In genomic region chr6:91685896-91686295, GRCm38 (mm10) we compare ENCODE assay signal across 8 mouse cellular contexts. TPM values are rescaled to one million over a fixed set of nuclear protein-coding genes. Genes with fewer than 3 reads are reported as not detected.
DNase-seq lines count a peak whose midpoint lies in the region; ATAC-seq and TF ChIP-seq lines count a peak whose summit lies in the region.

No protein-coding gene starts in this region.

- H3K36me3 ChIP-seq in heart, adult 2 months (ENCODE audit: control insufficient read depth, insufficient read depth, low read length), result peaks cover 2% of the 10 kb centered on the region
- H3K36me3 ChIP-seq in embryonic facial prominence, embryonic 13.5 days, result peaks cover 6% of the 10 kb centered on the region
- no peaks in the 10 kb centered on the region for H3K36me3 ChIP-seq in intestine, embryonic 14.5 days (ENCODE audit: control insufficient read depth, insufficient read depth, low read length)
- 0 out of 2 replicates have a peak, but pooled peaks cover 6% of the 10 kb centered on the region for H3K36me3 ChIP-seq in midbrain, embryonic 14.5 days (ENCODE audit: control insufficient read depth, insufficient read depth, low read length)

- H3K79me2 ChIP-seq in heart, adult 2 months (replicated peaks; ENCODE audit: control insufficient read depth, insufficient read depth, low read length), result peaks cover 2% of the 10 kb centered on the region

- TF ChIP-seq POLR2A in heart, adult 2 months (IDR thresholded peaks at IDR 0.05; ENCODE audit: insufficient read depth, low read depth, low read length), result 0 out of 2 replicates have a peak, but pooled peaks have one; percentile 2

- no peak for TF ChIP-seq EP300 in heart, adult 2 months (IDR thresholded peaks at IDR 0.05; ENCODE audit: insufficient read depth, low read depth, low read length)

- H3K4me1 ChIP-seq in heart, adult 2 months (ENCODE audit: control insufficient read depth, insufficient read depth, low read length), result peaks cover 21% of the 10 kb centered on the region
- H3K4me1 ChIP-seq in embryonic facial prominence, embryonic 13.5 days, result peaks cover 57% of the 10 kb centered on the region
- peaks cover 42% of the 10 kb centered on the region for H3K4me1 ChIP-seq in intestine, embryonic 14.5 days (replicated peaks; ENCODE audit: control insufficient read depth, insufficient read depth, low read length)
- H3K4me1 ChIP-seq in midbrain, embryonic 14.5 days (ENCODE audit: control insufficient read depth, insufficient read depth, low read length), result peaks cover 28% of the 10 kb centered on the region

- H3K27me3 ChIP-seq in heart, adult 2 months (ENCODE audit: control insufficient read depth, insufficient read depth, low read length), result no peaks in the 10 kb centered on the region
- no peaks in the 10 kb centered on the region for H3K27me3 ChIP-seq in embryonic facial prominence, embryonic 13.5 days
- no peaks in the 10 kb centered on the region for H3K27me3 ChIP-seq in intestine, embryonic 14.5 days (replicated peaks; ENCODE audit: control insufficient read depth, insufficient read depth, low read length)
- H3K27me3 ChIP-seq in midbrain, embryonic 14.5 days (ENCODE audit: control insufficient read depth, insufficient read depth, low read length), result no peaks in the 10 kb centered on the region

- no peaks in the 10 kb centered on the region for H3K9me3 ChIP-seq in embryonic facial prominence, embryonic 13.5 days
- no peaks in the 10 kb centered on the region for H3K9me3 ChIP-seq in intestine, embryonic 14.5 days (ENCODE audit: control insufficient read depth, low read length)
- H3K9me3 ChIP-seq in midbrain, embryonic 14.5 days (ENCODE audit: control insufficient read depth, low read length), result no peaks in the 10 kb centered on the region

- 34% methylated on average over 7 of the region's 7 CpGs for WGBS in heart, adult 2 months
- 72% methylated on average over 7 of the region's 7 CpGs for WGBS in embryonic facial prominence, embryonic 13.5 days
- 43% methylated on average over 7 of the region's 7 CpGs for WGBS in intestine, embryonic 14.5 days
- WGBS in midbrain, embryonic 14.5 days, result 77% methylated on average over 7 of the region's 7 CpGs

- peak overlapping the region; percentile 88 for H3K4me3 ChIP-seq in heart, adult 2 months
- peak overlapping the region; percentile 94 for H3K4me3 ChIP-seq in embryonic facial prominence, embryonic 13.5 days
- H3K4me3 ChIP-seq in intestine, embryonic 14.5 days (ENCODE audit: low read depth, low read length), result peak overlapping the region; percentile 92
- H3K4me3 ChIP-seq in midbrain, embryonic 14.5 days (replicated peaks; ENCODE audit: low read depth, low read length), result peak overlapping the region; percentile 90

- H3K9ac ChIP-seq in heart, adult 2 months (ENCODE audit: low read depth, low read length), result peak overlapping the region; percentile 33
- H3K9ac ChIP-seq in embryonic facial prominence, embryonic 13.5 days, result peak overlapping the region; percentile 91
- no peak overlapping the region for H3K9ac ChIP-seq in intestine, embryonic 14.5 days (ENCODE audit: low read length)
- peak overlapping the region; percentile 98; the same call in 1 of the 2 replicates for H3K9ac ChIP-seq in midbrain, embryonic 14.5 days (replicated peaks; ENCODE audit: low read length)

- peak overlapping the region; percentile 98 for H3K27ac ChIP-seq in heart, adult 2 months
- H3K27ac ChIP-seq in embryonic facial prominence, embryonic 13.5 days, result no peak overlapping the region
- no peak overlapping the region; the same call in 1 of the 2 replicates for H3K27ac ChIP-seq in intestine, embryonic 14.5 days (ENCODE audit: low read depth)
- no peak overlapping the region for H3K27ac ChIP-seq in midbrain, embryonic 14.5 days (replicated peaks; ENCODE audit: low read depth, low read length)

- ATAC-seq in embryonic facial prominence, embryonic 13.5 days (ENCODE audit: insufficient number of reproducible peaks, insufficient read depth, low FRiP score, low TSS enrichment, low read depth), result no peak
- no peak for ATAC-seq in intestine, embryonic 14.5 days (replicated peaks; ENCODE audit: low FRiP score, low TSS enrichment, low read depth)
- ATAC-seq in midbrain, embryonic 14.5 days (ENCODE audit: low FRiP score, low TSS enrichment), result no peak

- intact Hi-C loops in heart, adult 2 months (cut with DNase I), result loop anchor here (2.0 kb wide), 2 partner anchors 29 to 43 kb away; no protein-coding TSS in a partner anchor
- intact Hi-C loops in heart, postnatal 25 days (cut with DNase I), result loop anchor here (5.0 kb wide), 2 partner anchors 51 to 159 kb away; no protein-coding TSS in a partner anchor

- TF ChIP-seq CTCF in heart, adult 2 months (IDR thresholded peaks at IDR 0.05), result no peak

- peak; percentile 45 to 52 for DNase-seq in heart, adult 2 months
- DNase-seq in heart, postnatal 25 days (ENCODE audit: low spot score), result no peak
- DNase-seq in intestine, embryonic 14.5 days (ENCODE audit: low spot score), result no peak
- DNase-seq in midbrain, embryonic 14.5 days, result no peak
- DNase-seq in layer of hippocampus, adult 8-10 months (ENCODE audit: low spot score in 2 of 2), result no peak
- DNase-seq in testis, postnatal 10 days (ENCODE audit: low spot score), result no peak
- no peak for DNase-seq in frontal cortex, adult 2 months (ENCODE audit: extremely low spot score in 1 of 2, low spot score in 1 of 2)

- H3K4me2 ChIP-seq in embryonic facial prominence, embryonic 13.5 days, result peak overlapping the region; percentile 96
- peak overlapping the region; percentile 87 for H3K4me2 ChIP-seq in intestine, embryonic 14.5 days (ENCODE audit: low read length)
- peak overlapping the region; percentile 93 for H3K4me2 ChIP-seq in midbrain, embryonic 14.5 days (ENCODE audit: low read length)

RNA-seq across cellular contexts. Expression of gene Slc6a6, which starts 2.0 kb away (rescaled TPM):
- total RNA-seq in heart, adult 2 months (2021), result 10 to 100 TPM; 56.4 to 96.9 TPM
- polyA plus RNA-seq in heart, adult 2 months (2012; rRNA removed), result 86.2 and 118 TPM in 2 replicates
- total RNA-seq in heart, postnatal 25 days (2021), result 100 to 1,000 TPM in 1 of 2 experiments, 10 to 100 TPM in 1; 85.0 to 102 TPM
- 71.4 and 72.2 TPM in 2 replicates for polyA plus RNA-seq in embryonic facial prominence, embryonic 13.5 days (2015; fragmentation: Nextera tagmentation; extraction: Ambion mirVana)
- 69.0 and 74.0 TPM in 2 replicates for polyA plus RNA-seq in intestine, embryonic 14.5 days (2014; fragmentation: Nextera tagmentation; extraction: Ambion mirVana)
- polyA plus RNA-seq in midbrain, embryonic 14.5 days (2014; fragmentation: Nextera tagmentation; extraction: Ambion mirVana), result 94.1 and 94.3 TPM in 2 replicates
- 100 to 1,000 TPM; 142 to 166 (median 152) TPM for total RNA-seq in layer of hippocampus, adult 8-10 months (2022)
- 109 and 123 TPM in 2 replicates for polyA plus RNA-seq in frontal cortex, adult 2 months (2012; rRNA removed)

Comparison
In these comparisons a context has a peak if more than half of its experiments do, and no peak if none do; other contexts are left out.
1. DNase-seq: peak in heart, adult 2 months (2 of 2); none in heart, postnatal 25 days (single experiment), intestine, embryonic 14.5 days (single experiment), midbrain, embryonic 14.5 days (single experiment), layer of hippocampus, adult 8-10 months (0 of 2), testis, postnatal 10 days (single experiment) and frontal cortex, adult 2 months (0 of 2).
2. Peak in every context shown above with its lines, with median percentiles within 50 percentile points of each other: H3K4me3 ChIP-seq and H3K4me2 ChIP-seq.